Mouse (Mus musculus) intestine, embryonic 14.5 days (tissue): Measurements from ENCODE around the gene Ccdc54. TPM values are rescaled to one million over a fixed set of nuclear protein-coding genes. Genes with fewer than 3 reads are reported as not detected.
A peak's percentile ranks its signal among the peaks of the same experiment; 100 is the strongest.

ENCODE experiments used
- ATAC-seq: fragments of 200-750 bp; cut with Nextera tagmentation; replicated peaks from 2 replicates; pipeline ENCODE4 v1.8.0; 2017; ENCODE audit warnings: low read depth, moderate number of reproducible peaks, moderate TSS enrichment, moderate library complexity; ENCODE audit not compliant: low FRiP score, low TSS enrichment
- DNase-seq: peaks from one replicate; pipeline ENCODE4 v3.0.0-alpha.2; 2018; ENCODE audit warnings: low spot score
- H3K27ac ChIP-seq: fragments of 300-500 bp; sonication (generic); 2 replicates; pipeline ENCODE4 v1.5.1; 2014; ENCODE audit warnings: low read depth, mild to moderate bottlenecking, control low read depth
- H3K27me3 ChIP-seq: fragments of 300-500 bp; sonication (generic); replicated peaks from 2 replicates; pipeline ENCODE4 v1.6.1; 2014; ENCODE audit warnings: low read length, control low read depth; ENCODE audit not compliant: control insufficient read depth, insufficient read depth
- H3K36me3 ChIP-seq: fragments of 300-500 bp; sonication (generic); 2 replicates; pipeline ENCODE4 v1.6.1; 2014; ENCODE audit warnings: low read length, control low read depth; ENCODE audit not compliant: control insufficient read depth, insufficient read depth
- H3K4me1 ChIP-seq: fragments of 300-500 bp; sonication (generic); replicated peaks from 2 replicates; pipeline ENCODE4 v1.6.1; 2014; ENCODE audit warnings: low read length, control low read depth, mixed read lengths; ENCODE audit not compliant: control insufficient read depth, insufficient read depth
- H3K4me2 ChIP-seq: fragments of 300-500 bp; sonication (generic); 2 replicates; pipeline ENCODE4 v1.6.1; 2014; ENCODE audit warnings: low read length
- H3K4me3 ChIP-seq: fragments of 300-500 bp; sonication (generic); 2 replicates; pipeline ENCODE4 v1.5.1; 2014; ENCODE audit warnings: low read depth, low read length, control low read depth, mixed read lengths
- H3K9ac ChIP-seq: fragments of 300-500 bp; sonication (generic); 2 replicates; pipeline ENCODE4 v1.6.1; 2014; ENCODE audit warnings: mild to moderate bottlenecking, low read length
- H3K9me3 ChIP-seq: fragments of 300-500 bp; sonication (generic); 2 replicates; pipeline ENCODE4 v1.6.1; 2016; ENCODE audit warnings: low read length, control low read depth; ENCODE audit not compliant: control insufficient read depth
- WGBS: fragments of 180-500 bp; shearing (Covaris S2); extraction: QIAGEN DNeasy Blood & Tissue Kit; methylation state at CpG from one replicate; pipeline ENCODE4 v1.1.7; 2014; 5-methylcytosine and 5-hydroxymethylcytosine counted together
- polyA plus RNA-seq: library from polyadenylated mRNA; unstranded; fragments of >200 nt; fragmentation: Nextera tagmentation; extraction: Ambion mirVana; gene quantifications from 2 replicates; pipeline ENCODE4 v1.2.1, GENCODE M21; 2014

Gene Ccdc54
- polyA plus RNA-seq, 1 experiment from 2014 or later = not detected

DNA sequence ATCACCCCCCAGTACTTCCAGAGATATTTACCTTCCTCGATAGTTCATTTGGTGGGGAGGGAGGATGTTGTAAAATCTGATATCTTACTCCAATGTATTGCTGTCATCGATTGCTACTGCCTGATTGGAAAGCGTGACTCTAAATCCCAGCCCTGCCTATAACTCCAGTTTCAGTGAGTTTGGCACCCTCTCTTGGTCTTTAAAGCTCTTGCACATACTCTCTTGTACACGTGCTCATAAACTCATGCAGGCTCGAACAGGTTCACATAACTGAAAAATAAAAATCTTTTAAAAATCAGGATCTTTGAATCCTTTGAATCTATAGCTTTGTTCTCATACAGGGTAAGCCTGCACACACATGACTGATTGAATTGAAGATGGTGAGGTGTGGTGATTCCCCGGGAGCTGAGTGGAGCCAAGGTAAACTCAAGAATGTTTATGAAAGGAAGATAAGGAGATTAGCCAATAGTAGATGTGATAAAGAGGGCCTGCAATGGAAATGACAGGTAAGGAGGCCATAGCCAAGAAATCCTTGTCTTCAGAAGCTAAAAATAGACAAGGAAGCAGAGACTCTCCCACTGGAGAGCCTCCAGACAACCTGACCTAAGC, 31.7 kb downstream of the Ccdc54 start:
- no peak overlapping the region for H3K9ac ChIP-seq
- no peak overlapping the region for H3K4me3 ChIP-seq
- H3K27me3 ChIP-seq = no peaks in the 10 kb centered on the region
- 57% methylated on average over 6 of the region's 6 CpGs for WGBS
- H3K27ac ChIP-seq = no peak overlapping the region
- no peak for DNase-seq
- H3K4me2 ChIP-seq = no peak overlapping the region
- no peaks in the 10 kb centered on the region for H3K9me3 ChIP-seq
- no peaks in the 10 kb centered on the region for H3K36me3 ChIP-seq
- ATAC-seq = peak; percentile 66
- no peaks in the 10 kb centered on the region for H3K4me1 ChIP-seq

DNA sequence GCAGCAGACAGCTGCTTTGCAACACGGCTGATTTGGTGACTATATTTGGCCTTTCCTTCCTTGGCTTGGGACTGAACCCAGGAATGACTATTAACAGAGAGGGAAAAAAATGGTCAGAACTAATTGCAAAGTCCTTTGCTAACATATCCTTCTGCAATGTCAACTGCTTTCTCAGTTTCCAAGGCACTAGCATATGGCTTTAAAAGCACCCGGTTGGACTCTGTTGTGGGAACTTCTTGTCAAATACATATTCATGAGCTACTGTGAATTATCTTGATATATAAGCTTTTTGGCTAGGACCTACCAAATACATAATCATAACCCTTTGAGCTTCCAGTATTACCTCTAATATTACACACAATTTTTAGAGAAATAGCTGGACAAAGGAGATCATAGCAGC, 37.1 kb downstream of the Ccdc54 start:
- Histone ChIP-seq H3K27ac (no peak overlapping the region), H3K4me2 (no peak overlapping the region), H3K27me3 (no peaks in the 10 kb centered on the region), H3K9me3 (no peaks in the 10 kb centered on the region), H3K9ac (no peak overlapping the region), H3K36me3 (no peaks in the 10 kb centered on the region), H3K4me3 (no peak overlapping the region), H3K4me1 (no peaks in the 10 kb centered on the region)
- DNase-seq (no peak), ATAC-seq (no peak)
- WGBS = 81% methylated on average over 2 of the region's 2 CpGs

DNA sequence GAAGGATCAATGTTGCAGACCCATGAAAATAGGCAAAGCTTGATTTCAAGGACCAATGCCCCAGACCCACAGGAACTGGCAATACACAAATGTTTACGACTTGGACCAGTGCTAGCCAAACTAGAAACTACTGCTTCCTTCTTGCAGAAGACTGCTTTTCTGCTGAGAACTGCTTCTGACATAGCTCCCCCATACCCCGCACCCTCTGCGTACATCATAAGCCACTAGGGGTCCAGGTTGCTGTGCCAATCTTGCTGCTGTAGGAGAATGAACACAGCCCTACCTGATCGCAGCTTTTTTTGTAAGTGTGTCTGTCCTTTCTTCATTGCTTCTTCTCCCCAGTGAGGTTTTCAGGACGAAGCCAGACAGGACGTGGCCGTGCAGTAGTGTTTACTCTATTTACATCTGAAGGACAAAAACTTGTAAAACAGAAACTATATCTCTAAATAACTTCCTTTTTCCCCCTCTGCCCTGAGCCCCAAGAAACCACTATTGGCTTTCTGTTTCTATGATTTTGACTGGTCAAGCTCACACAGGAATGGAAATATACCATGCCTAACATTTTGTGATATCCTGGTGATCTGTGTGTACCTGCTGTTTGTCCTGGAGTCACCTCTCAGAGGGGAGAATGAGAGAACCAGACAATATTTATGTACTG, 39.0 kb downstream of the Ccdc54 start:
- 63% methylated on average over 7 of the region's 7 CpGs for WGBS
- no peak overlapping the region for H3K27ac ChIP-seq
- H3K4me2 ChIP-seq = no peak overlapping the region
- no peaks in the 10 kb centered on the region for H3K4me1 ChIP-seq
- no peak overlapping the region for H3K4me3 ChIP-seq
- H3K36me3 ChIP-seq = no peaks in the 10 kb centered on the region
- H3K9me3 ChIP-seq = no peaks in the 10 kb centered on the region
- H3K27me3 ChIP-seq = no peaks in the 10 kb centered on the region
- no peak for ATAC-seq
- no peak overlapping the region for H3K9ac ChIP-seq
- no peak for DNase-seq

DNA sequence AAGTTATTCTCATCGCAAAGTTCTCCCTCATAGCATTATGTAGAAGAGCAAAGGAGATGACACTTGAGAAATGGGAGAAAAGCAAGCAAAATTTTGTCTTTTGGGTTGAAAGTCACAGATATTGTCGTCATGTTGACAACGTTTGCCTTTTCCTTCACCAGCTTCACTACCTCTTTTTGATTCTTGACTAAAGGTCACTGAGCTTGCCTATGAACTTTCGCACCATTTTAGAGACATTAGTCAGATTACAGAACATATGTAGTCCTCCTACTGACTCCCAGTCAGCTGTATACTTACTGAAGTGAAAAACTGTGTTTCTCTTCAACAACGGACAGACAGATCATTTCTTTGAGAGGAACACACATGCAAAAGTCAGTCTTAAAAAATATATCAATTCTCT, 40.0 kb downstream of the Ccdc54 start:
- H3K27me3 ChIP-seq = no peaks in the 10 kb centered on the region
- ATAC-seq (no peak), DNase-seq (no peak)
- no peak overlapping the region for H3K4me2 ChIP-seq
- no peak overlapping the region for H3K27ac ChIP-seq
- no peaks in the 10 kb centered on the region for H3K4me1 ChIP-seq
- H3K36me3 ChIP-seq = no peaks in the 10 kb centered on the region
- no peak overlapping the region for H3K9ac ChIP-seq
- 89% methylated on average over 5 of the region's 5 CpGs for whole genome bisulfite sequencing
- H3K4me3 ChIP-seq = no peak overlapping the region
- no peaks in the 10 kb centered on the region for H3K9me3 ChIP-seq

DNA sequence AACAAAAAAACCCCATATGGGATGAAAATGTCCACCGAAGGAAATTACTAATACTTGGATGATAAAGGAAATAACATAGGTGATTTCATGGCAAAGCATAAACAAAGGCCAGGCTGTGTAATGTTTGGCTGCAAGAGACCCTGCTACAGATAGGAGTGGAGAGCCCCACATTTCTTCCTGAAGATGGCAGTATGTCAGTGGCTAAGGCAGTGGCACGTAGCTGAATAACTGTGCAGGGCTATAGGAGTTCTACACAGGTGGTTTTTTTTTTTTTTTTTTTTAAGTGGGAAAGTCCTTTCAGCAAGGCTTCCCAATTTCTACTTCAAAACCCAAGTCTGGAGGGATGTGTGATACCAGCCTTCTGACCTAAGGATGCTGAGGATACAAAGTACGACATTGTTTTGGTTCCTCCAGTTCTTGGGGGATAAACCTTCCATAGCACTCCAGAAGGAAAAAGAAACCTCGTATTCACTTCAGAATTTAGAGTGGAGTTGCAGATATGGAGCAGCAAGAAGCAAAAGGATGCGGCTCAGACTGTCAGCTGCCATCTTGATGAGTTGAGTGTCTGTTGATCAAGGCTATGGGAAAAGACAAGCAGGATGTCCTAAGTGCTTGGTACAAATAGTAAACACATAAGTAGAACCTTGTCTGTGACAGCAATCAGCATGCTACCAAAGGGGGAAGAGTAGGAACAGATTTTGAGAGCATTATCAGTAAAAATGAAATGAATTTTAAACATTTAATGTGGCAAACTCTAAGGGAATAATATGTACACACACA, 48.2 kb downstream of the Ccdc54 start:
- Histone ChIP-seq H3K9me3 (no peaks in the 10 kb centered on the region), H3K9ac (no peak overlapping the region), H3K4me1 (no peaks in the 10 kb centered on the region), H3K27me3 (no peaks in the 10 kb centered on the region), H3K4me2 (no peak overlapping the region), H3K4me3 (no peak overlapping the region), H3K36me3 (no peaks in the 10 kb centered on the region), H3K27ac (no peak overlapping the region)
- 57% methylated on average over 5 of the region's 5 CpGs for WGBS
- ATAC-seq (no peak), DNase-seq (no peak)

Other genes with a start within 250 kb of the Ccdc54 start
- 34.0 and 38.2 TPM in 2 replicates for gene Bbx, start 158.8 kb downstream of the Ccdc54 start, polyA plus RNA-seq